ENCODE assay signal across 11 mouse cellular contexts in the genomic region with DNA sequence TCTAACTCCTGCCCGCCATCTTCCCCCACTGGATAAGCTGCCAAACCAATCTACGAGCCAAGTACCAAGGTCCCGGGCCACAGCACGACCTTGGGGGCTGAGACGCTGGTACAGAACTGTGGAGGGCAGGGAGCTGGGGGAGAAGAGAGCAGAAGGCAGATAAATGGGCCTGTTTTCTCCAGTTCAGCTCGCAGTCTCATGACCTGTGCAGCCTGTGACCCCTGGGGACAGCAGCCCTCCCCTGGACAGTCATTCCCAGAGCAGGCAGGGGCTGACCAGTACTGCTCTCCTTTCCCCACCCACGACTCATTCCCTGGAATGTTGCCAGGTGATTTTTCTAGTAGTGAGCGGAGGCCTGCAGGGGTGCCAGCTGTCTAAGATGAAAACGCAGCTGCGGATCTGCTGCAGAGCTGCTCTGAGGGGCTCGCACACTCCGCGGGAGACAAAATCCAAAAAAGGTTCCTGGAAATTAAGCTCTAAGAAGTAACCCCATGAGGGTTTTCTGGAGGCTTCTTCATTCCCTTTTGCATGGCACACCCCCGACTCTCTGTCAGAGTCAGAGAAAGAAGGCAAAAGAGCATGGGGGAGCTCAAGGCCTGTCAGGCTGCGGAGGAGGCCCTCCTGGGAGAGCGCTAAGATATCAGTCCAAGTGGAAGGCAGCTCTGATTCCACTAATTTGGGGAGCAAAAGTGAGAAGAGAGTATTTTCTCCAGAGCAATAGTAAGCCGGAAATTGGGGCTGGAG. TPM values are rescaled to one million over a fixed set of nuclear protein-coding genes. Genes with fewer than 3 reads are reported as not detected.
DNase-seq lines count a peak whose midpoint lies in the region; ATAC-seq and TF ChIP-seq lines count a peak whose summit lies in the region.
"Had no signal": no experiment of that assay in that cellular context is flagged by ENCODE, and none has a peak within 500 bp of the region (broad histone marks: within the 10 kb centered on the region; RNA-seq: fewer than 3 reads in every experiment).

No protein-coding gene starts in this region.

- peaks cover 27% of the 10 kb centered on the region for H3K4me1 ChIP-seq in hindbrain, embryonic 13.5 days (replicated peaks)
- H3K4me1 ChIP-seq in hindbrain, embryonic 12.5 days = peaks cover 15% of the 10 kb centered on the region
- H3K4me1 ChIP-seq in cortical plate, adult 2 months (ENCODE audit: control insufficient read depth, insufficient read depth, low read length) = no peaks in the 10 kb centered on the region

- H3K79me2 ChIP-seq in C2C12 (ENCODE audit: control insufficient read depth, insufficient read depth) = no peaks in the 10 kb centered on the region

- H3ac ChIP-seq in C2C12 (ENCODE audit: control insufficient read depth, insufficient read length, low read depth) = no peak overlapping the region

- WGBS in hindbrain, embryonic 13.5 days = 56% methylated on average over 17 of the region's 17 CpGs
- WGBS in hindbrain, embryonic 12.5 days = 62% methylated on average over 17 of the region's 17 CpGs

- H3K4me3 ChIP-seq in hindbrain, embryonic 13.5 days = no peak overlapping the region
- H3K4me3 ChIP-seq in hindbrain, embryonic 12.5 days = no peak overlapping the region
- no peak overlapping the region for H3K4me3 ChIP-seq in C2C12 (ENCODE audit: insufficient read depth, poor library complexity, severe bottlenecking)
- no peak overlapping the region for H3K4me3 ChIP-seq in cortical plate, adult 2 months (ENCODE audit: insufficient read depth, low read length)

- no peak overlapping the region for H3K4me2 ChIP-seq in hindbrain, embryonic 13.5 days
- no peak overlapping the region for H3K4me2 ChIP-seq in hindbrain, embryonic 12.5 days (replicated peaks)

- no peak overlapping the region for H3K9ac ChIP-seq in hindbrain, embryonic 13.5 days
- no peak overlapping the region for H3K9ac ChIP-seq in hindbrain, embryonic 12.5 days

- H3K36me3 ChIP-seq in hindbrain, embryonic 13.5 days = no peaks in the 10 kb centered on the region
- no peaks in the 10 kb centered on the region for H3K36me3 ChIP-seq in hindbrain, embryonic 12.5 days
- H3K36me3 ChIP-seq in C2C12 (ENCODE audit: control insufficient read depth, insufficient read depth) = peaks cover 10% of the 10 kb centered on the region

- ATAC-seq in hindbrain, embryonic 13.5 days (ENCODE audit: low FRiP score) = no peak
- no peak for ATAC-seq in hindbrain, embryonic 12.5 days (ENCODE audit: low FRiP score)
- no peak for ATAC-seq in granulocyte monocyte progenitor cell, adult 5-6 weeks (replicated peaks; ENCODE audit: poor library complexity, severe bottlenecking)

- DNase-seq in kidney, postnatal 14 days = peak; percentile 49
- DNase-seq in spleen, postnatal 10 days (ENCODE audit: low spot score in 2 of 2) = no peak
- DNase-seq in right cerebral cortex, postnatal 25 days = no peak
- DNase-seq: thymus, postnatal 36 days had no signal

- TF ChIP-seq CTCF in C2C12 (IDR thresholded peaks at IDR 0.05; ENCODE audit: control insufficient read depth, insufficient read depth, insufficient read length) = no peak
- no peak for TF ChIP-seq CTCF in cortical plate, adult 2 months (IDR thresholded peaks at IDR 0.05; ENCODE audit: extremely low read depth, insufficient read depth, low read length)

- peak overlapping the region; percentile 37; the same call in 1 of the 2 replicates for H3K27ac ChIP-seq in hindbrain, embryonic 13.5 days
- no peak overlapping the region for H3K27ac ChIP-seq in hindbrain, embryonic 12.5 days
- H3K27ac ChIP-seq in cortical plate, adult 2 months (ENCODE audit: insufficient read depth, low read length) = peak overlapping the region; percentile 37; the same call in 1 of the 2 replicates
- H3K27ac ChIP-seq: macrophage had no signal

- no peaks in the 10 kb centered on the region for H3K9me3 ChIP-seq in hindbrain, embryonic 13.5 days
- no peaks in the 10 kb centered on the region for H3K9me3 ChIP-seq in hindbrain, embryonic 12.5 days (replicated peaks)
- H3K9me3 ChIP-seq: G1E had no signal

- no peaks in the 10 kb centered on the region for H3K79me3 ChIP-seq in C2C12 (ENCODE audit: low read depth)

- TF ChIP-seq POLR2A in cortical plate, adult 2 months (IDR thresholded peaks at IDR 0.05; ENCODE audit: extremely low read depth, insufficient read depth, low read length) = no peak

- H3K27me3 ChIP-seq in hindbrain, embryonic 13.5 days = no peaks in the 10 kb centered on the region
- peaks cover 4% of the 10 kb centered on the region; the same call in 1 of the 2 replicates for H3K27me3 ChIP-seq in hindbrain, embryonic 12.5 days
- H3K27me3 ChIP-seq in C2C12 (ENCODE audit: control insufficient read depth, insufficient read depth, insufficient read length) = no peaks in the 10 kb centered on the region

TF ChIP-seq in C2C12, 6 proteins besides CTCF, POLR2A, EP300 and RAD21:
- TF ChIP-seq USF1 (IDR thresholded peaks at IDR 0.05; ENCODE audit: low read depth) (no peak), MYOD1 (IDR thresholded peaks at IDR 0.05; ENCODE audit: control insufficient read depth, insufficient read length, low read depth) (peak; percentile 20)

RNA-seq across cellular contexts. Expression of a gene that starts 23.1 kb away (rescaled TPM):
- polyA plus RNA-seq in hindbrain, embryonic 13.5 days (2015; fragmentation: Nextera tagmentation; extraction: Ambion mirVana) = 7.2 and 7.8 TPM in 2 replicates
- 15.5 and 17.8 TPM in 2 replicates for polyA plus RNA-seq in hindbrain, embryonic 12.5 days (2016; fragmentation: Nextera tagmentation; extraction: Ambion mirVana)
- polyA plus RNA-seq in C2C12 (2012; fragmentation: generic; extraction: Trizol) = 3.0 TPM
- polyA plus RNA-seq in cortical plate, adult 2 months (2012; rRNA removed) = 18.3 and 20.0 TPM in 2 replicates
- total RNA-seq in granulocyte monocyte progenitor cell, adult 5-6 weeks (2014; fragmentation: Nextera tagmentation) = not detected in 2 replicates
- total RNA-seq in granulocyte monocyte progenitor cell, adult 5-6 weeks (2017) = not detected in 2 replicates
- total RNA-seq: G1E had no signal

RNA-seq across cellular contexts. Expression of a gene that starts 30.9 kb away (rescaled TPM):
- polyA plus RNA-seq in hindbrain, embryonic 13.5 days (2015; fragmentation: Nextera tagmentation; extraction: Ambion mirVana) = 2.4 and 2.7 TPM in 2 replicates
- 5.4 and 5.8 TPM in 2 replicates for polyA plus RNA-seq in hindbrain, embryonic 12.5 days (2016; fragmentation: Nextera tagmentation; extraction: Ambion mirVana)
- 14.9 TPM for polyA plus RNA-seq in C2C12 (2012; fragmentation: generic; extraction: Trizol)
- polyA plus RNA-seq in cortical plate, adult 2 months (2012; rRNA removed) = 5.7 TPM in 2 replicates
- 15.3 and 18.1 TPM in 2 replicates for total RNA-seq in granulocyte monocyte progenitor cell, adult 5-6 weeks (2014; fragmentation: Nextera tagmentation)
- 27.5 and 28.8 TPM in 2 replicates for total RNA-seq in granulocyte monocyte progenitor cell, adult 5-6 weeks (2017)
